Mouse (Mus musculus) liver, adult 2 months (tissue): ENCODE measurements around the gene Psmc2.

Source experiments
- CTCF ChIP-seq: fragments of 200-500 bp; IDR thresholded peaks from 2 replicates; pipeline ENCODE4 v1.5.1; 2011; ENCODE audit warnings: low read depth, low read length, control low read depth
- POLR2A ChIP-seq: fragments of 200-500 bp; IDR thresholded peaks from 2 replicates; pipeline ENCODE4 v1.6.1; 2011; ENCODE audit warnings: low read length, control low read depth; ENCODE audit not compliant: insufficient read depth; ENCODE audit errors: extremely low read depth

- TF ChIP-seq CTCF (no peak), POLR2A (no peak)
Measured at GRCm38 (mm10) chr5:21743606-21744005, 41.5 kb upstream of the Psmc2 start.
